Mouse (Mus musculus) left cerebral cortex, adult 9 months (tissue): ENCODE data around the gene Slc5a6.

Experiments
- DNase-seq, 2 experiments: peaks; one replicate each; pipeline ENCODE4 v3.0.0; 2022; ENCODE audit warnings: low spot score in 2 of 2

Slc5a6 gene

GRCm38 (mm10) chr5:31001560-31001959 lies 47.2 kb downstream of the Slc5a6 start:
- DNase-seq = no peak

GRCm38 (mm10) chr5:31000993-31001392 lies 47.7 kb downstream of the Slc5a6 start:
- no peak for DNase-seq

- DNase-seq = no peak
Measured at GRCm38 (mm10) chr5:31000122-31000521, 48.6 kb downstream of the Slc5a6 start.

GRCm38 (mm10) chr5:30999324-30999723 lies 49.4 kb downstream of the Slc5a6 start:
- DNase-seq = no peak

GRCm38 (mm10) chr5:30998306-30998705 lies 50.4 kb downstream of the Slc5a6 start:
- DNase-seq = no peak

- DNase-seq = no peak
Measured at GRCm38 (mm10) chr5:30994910-30995635, 53.7 kb downstream of the Slc5a6 start.

GRCm38 (mm10) chr5:30994074-30994473 lies 54.6 kb downstream of the Slc5a6 start:
- peak; percentile 23 to 42 for DNase-seq

GRCm38 (mm10) chr5:30992980-30993676 lies 55.6 kb downstream of the Slc5a6 start:
- peak; percentile 73 to 74 for DNase-seq
